Mouse (Mus musculus) kidney, embryonic 16.5 days (tissue): Measurements from ENCODE around the gene Lipt1. TPM values are rescaled to one million over a fixed set of nuclear protein-coding genes. Genes with fewer than 3 reads are reported as not detected.

Experiments
- ATAC-seq: fragments of 200-750 bp; cut with Nextera tagmentation; 2 replicates; pipeline ENCODE4 v1.8.0; 2017; ENCODE audit warnings: moderate TSS enrichment; ENCODE audit not compliant: low FRiP score, low TSS enrichment
- H3K27ac ChIP-seq: fragments of 300-500 bp; sonication (generic); 2 replicates; pipeline ENCODE4 v1.5.1; 2014; ENCODE audit warnings: low read length
- H3K27me3 ChIP-seq: fragments of 300-500 bp; sonication (generic); 2 replicates; pipeline ENCODE4 v1.6.1; 2014; ENCODE audit warnings: low read length, control low read depth, mixed read lengths; ENCODE audit not compliant: insufficient read depth
- H3K36me3 ChIP-seq: fragments of 300-500 bp; sonication (generic); 2 replicates; pipeline ENCODE4 v1.6.1; 2014; ENCODE audit warnings: low read length, control low read depth, mixed read lengths; ENCODE audit not compliant: insufficient read depth
- H3K4me1 ChIP-seq: fragments of 300-500 bp; sonication (generic); 2 replicates; pipeline ENCODE4 v1.6.1; 2014; ENCODE audit warnings: low read length, control low read depth, mixed read lengths; ENCODE audit not compliant: insufficient read depth
- H3K4me2 ChIP-seq: fragments of 300-500 bp; sonication (generic); replicated peaks from 2 replicates; pipeline ENCODE4 v1.6.1; 2014; ENCODE audit warnings: low read depth, low read length
- H3K4me3 ChIP-seq: fragments of 300-500 bp; sonication (generic); 2 replicates; pipeline ENCODE4 v1.5.1; 2014; ENCODE audit warnings: mild to moderate bottlenecking, low read length
- H3K9ac ChIP-seq: fragments of 300-500 bp; sonication (generic); replicated peaks from 2 replicates; pipeline ENCODE4 v1.6.1; 2014; ENCODE audit warnings: low read length
- H3K9me3 ChIP-seq: fragments of 300-500 bp; sonication (generic); 2 replicates; pipeline ENCODE4 v1.6.1; 2016; ENCODE audit warnings: low read length, control low read depth
- WGBS: fragments of 180-500 bp; shearing (Covaris S2); extraction: QIAGEN DNeasy Blood & Tissue Kit; methylation state at CpG from one replicate; pipeline ENCODE4 v1.1.7; 2014; 5-methylcytosine and 5-hydroxymethylcytosine counted together
- polyA plus RNA-seq: library from polyadenylated mRNA; unstranded; fragments of >200 nt; fragmentation: Nextera tagmentation; extraction: Ambion mirVana; gene quantifications from 2 replicates; pipeline ENCODE4 v1.2.1, GENCODE M21; 2015

The Lipt1 gene
- polyA plus RNA-seq, 1 experiment from 2014 or later: 9.7 TPM

- no peak for ATAC-seq
- 55% methylated on average over 3 of the region's 3 CpGs for WGBS
- peaks cover 22% of the 10 kb centered on the region for H3K36me3 ChIP-seq
- H3K4me3 ChIP-seq: peak overlapping the region; percentile 85
- no peak overlapping the region for H3K27ac ChIP-seq
- H3K4me2 ChIP-seq: peak overlapping the region; percentile 63
- H3K4me1 ChIP-seq: peaks cover 11% of the 10 kb centered on the region
- no peaks in the 10 kb centered on the region for H3K27me3 ChIP-seq
- H3K9me3 ChIP-seq: no peaks in the 10 kb centered on the region
- no peak overlapping the region for H3K9ac ChIP-seq
Measured at GRCm38 (mm10) chr1:37891400-37891799, 19.9 kb downstream of the Lipt1 start.

- Histone ChIP-seq H3K27me3 (no peaks in the 10 kb centered on the region), H3K27ac (no peak overlapping the region), H3K36me3 (peaks cover 42% of the 10 kb centered on the region), H3K4me1 (peaks cover 4% of the 10 kb centered on the region), H3K9me3 (no peaks in the 10 kb centered on the region), H3K4me3 (no peak overlapping the region), H3K4me2 (no peak overlapping the region), H3K9ac (no peak overlapping the region)
- no peak for ATAC-seq
Measured at GRCm38 (mm10) chr1:37894606-37895005, 23.1 kb downstream of the Lipt1 start.

DNA sequence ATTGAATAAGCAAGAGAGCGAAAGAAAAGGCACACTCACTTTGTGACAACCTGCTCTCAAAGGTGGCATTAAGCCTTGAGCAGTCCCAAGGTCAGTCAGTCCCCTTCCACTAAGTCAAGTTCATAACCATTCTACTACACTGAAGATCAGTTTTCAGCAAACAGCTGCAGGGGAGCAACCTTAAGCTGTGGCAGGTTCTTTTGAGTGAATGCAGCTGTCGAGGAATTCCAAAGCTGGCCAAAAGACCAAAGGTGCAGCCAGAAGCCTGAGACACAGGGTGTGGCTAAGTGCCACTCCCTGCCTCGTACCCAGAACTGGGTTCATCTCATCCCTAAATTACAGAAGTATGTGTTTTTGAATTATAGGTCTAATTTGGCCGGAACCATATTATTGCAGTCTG, 28.3 kb downstream of the Lipt1 start:
- H3K27me3 ChIP-seq: no peaks in the 10 kb centered on the region
- 63% methylated on average over 4 of the region's 4 CpGs for WGBS

GRCm38 (mm10) chr1:37900288-37900687, 28.8 kb downstream of the Lipt1 start:
- Histone ChIP-seq H3K9ac (no peak overlapping the region), H3K4me2 (no peak overlapping the region), H3K4me1 (no peaks in the 10 kb centered on the region), H3K27ac (no peak overlapping the region), H3K9me3 (no peaks in the 10 kb centered on the region), H3K27me3 (no peaks in the 10 kb centered on the region), H3K4me3 (no peak overlapping the region), H3K36me3 (peaks cover 32% of the 10 kb centered on the region)
- WGBS: 58% methylated on average over 6 of the region's 6 CpGs
- ATAC-seq: 0 out of 2 replicates have a peak, but pooled peaks have one; percentile 39

More for the DNA sequence above, 28.3 kb downstream of the Lipt1 start:
- ATAC-seq: no peak
- H3K4me2 ChIP-seq: no peak overlapping the region
- H3K4me1 ChIP-seq: no peaks in the 10 kb centered on the region
- H3K4me3 ChIP-seq: no peak overlapping the region
- no peak overlapping the region for H3K9ac ChIP-seq
- no peaks in the 10 kb centered on the region for H3K9me3 ChIP-seq
- peaks cover 34% of the 10 kb centered on the region for H3K36me3 ChIP-seq
- H3K27ac ChIP-seq: no peak overlapping the region

DNA sequence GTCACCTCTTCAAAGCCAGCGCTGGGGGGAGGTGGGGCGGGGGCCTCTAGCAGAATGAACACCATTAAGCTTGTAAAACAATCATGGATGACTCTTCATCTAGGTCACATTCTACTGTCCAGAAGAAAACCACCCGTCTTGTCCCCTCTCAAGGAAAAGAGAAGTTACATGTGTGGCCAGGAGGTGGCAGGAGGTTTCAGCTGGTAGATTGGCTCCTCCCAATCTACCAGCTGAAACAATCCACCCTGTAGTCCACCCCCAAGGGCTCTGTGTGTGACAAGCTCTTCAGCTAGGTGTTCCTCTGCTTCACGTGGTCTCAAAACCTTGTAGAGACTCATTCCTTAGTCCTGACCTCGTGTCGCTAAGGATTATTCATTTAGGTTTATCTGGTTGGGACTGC, 31.6 kb downstream of the Lipt1 start:
- no peak overlapping the region for H3K4me3 ChIP-seq
- H3K27me3 ChIP-seq: no peaks in the 10 kb centered on the region
- ATAC-seq: no peak
- H3K4me1 ChIP-seq: no peaks in the 10 kb centered on the region
- no peak overlapping the region for H3K27ac ChIP-seq
- no peak overlapping the region for H3K9ac ChIP-seq
- no peak overlapping the region for H3K4me2 ChIP-seq
- WGBS: 28% methylated on average over 6 of the region's 6 CpGs
- no peaks in the 10 kb centered on the region for H3K9me3 ChIP-seq
- peaks cover 15% of the 10 kb centered on the region for H3K36me3 ChIP-seq

DNA sequence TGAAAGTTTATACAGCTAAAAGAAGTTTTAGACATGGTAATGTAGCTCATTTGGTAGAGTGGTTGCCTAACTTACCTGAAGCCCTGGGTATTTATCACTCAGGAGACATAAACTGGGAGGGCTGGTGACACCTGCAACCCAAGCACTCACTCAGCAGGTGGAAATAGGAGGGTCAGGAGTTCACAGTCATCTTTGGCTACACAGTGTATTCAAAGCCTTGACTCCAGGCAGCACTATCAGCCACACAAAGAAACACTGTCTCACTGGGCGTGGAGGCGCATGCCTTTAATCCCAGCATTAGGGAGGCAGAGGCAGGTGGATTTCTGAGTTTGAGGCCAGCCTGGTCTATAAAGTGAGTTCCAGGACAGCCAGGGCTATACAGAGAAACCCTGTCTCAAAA, 41.2 kb downstream of the Lipt1 start:
- H3K27ac ChIP-seq: no peak overlapping the region
- 0 out of 2 replicates have a peak, but pooled peaks cover 3% of the 10 kb centered on the region for H3K27me3 ChIP-seq
- no peaks in the 10 kb centered on the region for H3K36me3 ChIP-seq
- H3K4me2 ChIP-seq: no peak overlapping the region
- H3K9me3 ChIP-seq: no peaks in the 10 kb centered on the region
- H3K4me3 ChIP-seq: no peak overlapping the region
- no peak for ATAC-seq
- H3K4me1 ChIP-seq: no peaks in the 10 kb centered on the region
- WGBS: 83% methylated on average over 2 of the region's 2 CpGs
- H3K9ac ChIP-seq: no peak overlapping the region

GRCm38 (mm10) chr1:37916393-37916792, 44.9 kb downstream of the Lipt1 start, which contains the start of gene Lyg2:
Gene Lyg2, minus strand, starts transcription at chr1:37916493.
- Histone ChIP-seq H3K4me2 (no peak within 1 kb of the TSS), H3K9ac (no peak within 1 kb of the TSS), H3K36me3 (no peaks in the 10 kb centered on the region), H3K27ac (no peak within 1 kb of the TSS), H3K4me1 (no peaks in the 10 kb centered on the region), H3K4me3 (no peak within 1 kb of the TSS), H3K9me3 (no peaks in the 10 kb centered on the region), H3K27me3 (0 out of 2 replicates have a peak, but pooled peaks cover 3% of the 10 kb centered on the region)
- no peak for ATAC-seq
- 74% methylated on average over 5 of the region's 5 CpGs for WGBS

GRCm38 (mm10) chr1:37917666-37918065, 46.1 kb downstream of the Lipt1 start:
- Histone ChIP-seq H3K36me3 (no peaks in the 10 kb centered on the region), H3K27me3 (0 out of 2 replicates have a peak, but pooled peaks cover 3% of the 10 kb centered on the region), H3K27ac (no peak overlapping the region), H3K9me3 (no peaks in the 10 kb centered on the region), H3K4me3 (no peak overlapping the region), H3K4me2 (no peak overlapping the region), H3K4me1 (peaks cover 4% of the 10 kb centered on the region; the same call in 1 of the 2 replicates), H3K9ac (no peak overlapping the region)
- ATAC-seq: no peak
- WGBS: 68% methylated on average over 13 of the region's 13 CpGs

DNA sequence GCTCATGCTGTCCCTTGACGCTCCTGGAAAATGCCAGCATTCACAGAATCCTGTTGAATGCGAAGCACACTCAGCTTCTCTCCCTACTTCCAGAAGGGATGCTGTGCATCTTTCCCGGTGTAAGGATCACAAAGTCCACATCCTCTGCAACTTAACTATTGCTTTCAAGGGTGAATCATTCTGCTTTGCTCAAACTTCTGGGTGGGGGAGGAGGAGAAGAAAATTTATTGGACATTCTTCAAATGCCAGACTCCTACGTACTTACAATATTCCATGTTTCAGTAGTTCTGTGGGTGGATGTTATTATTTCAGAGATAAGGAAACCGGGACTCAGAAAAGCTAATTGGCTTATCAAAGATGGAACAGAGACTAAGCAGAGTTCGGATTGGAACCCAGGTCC, 46.6 kb downstream of the Lipt1 start:
- Histone ChIP-seq H3K27ac (no peak overlapping the region), H3K4me3 (no peak overlapping the region), H3K9ac (no peak overlapping the region), H3K36me3 (no peaks in the 10 kb centered on the region), H3K4me2 (no peak overlapping the region), H3K9me3 (no peaks in the 10 kb centered on the region), H3K4me1 (peaks cover 8% of the 10 kb centered on the region; the same call in 1 of the 2 replicates), H3K27me3 (0 out of 2 replicates have a peak, but pooled peaks cover 3% of the 10 kb centered on the region)
- ATAC-seq: no peak
- 63% methylated on average over 6 of the region's 6 CpGs for WGBS

DNA sequence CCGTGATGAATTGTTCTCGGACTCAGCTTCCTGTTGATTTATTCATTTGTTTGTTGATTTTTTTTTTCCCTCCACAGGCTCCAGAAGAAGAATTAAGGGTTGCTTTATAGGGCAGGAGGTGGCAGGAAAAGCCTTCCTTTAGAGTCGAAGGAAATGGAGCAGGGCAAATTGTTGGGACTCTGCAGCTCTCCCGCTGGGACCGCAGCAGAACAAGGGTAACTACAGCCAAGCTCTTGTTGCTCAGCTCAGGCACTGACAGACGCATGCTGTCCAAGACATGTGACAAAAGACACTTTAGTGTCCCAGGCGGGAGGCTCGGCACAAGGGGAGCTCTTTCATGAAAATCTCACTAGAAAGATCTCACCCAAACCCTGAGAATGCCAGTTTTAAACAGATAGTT, 51.0 kb downstream of the Lipt1 start:
- Histone ChIP-seq H3K27me3 (no peaks in the 10 kb centered on the region), H3K9ac (no peak overlapping the region), H3K36me3 (no peaks in the 10 kb centered on the region), H3K4me3 (no peak overlapping the region), H3K4me2 (no peak overlapping the region), H3K9me3 (no peaks in the 10 kb centered on the region), H3K27ac (no peak overlapping the region), H3K4me1 (peaks cover 8% of the 10 kb centered on the region; the same call in 1 of the 2 replicates)
- no peak for ATAC-seq
- 41% methylated on average over 8 of the region's 8 CpGs for WGBS
